Mouse (Mus musculus) hindbrain, embryonic 16.5 days (tissue): ENCODE measurements around the gene Man2c1. TPM values are rescaled to one million over a fixed set of nuclear protein-coding genes. Genes with fewer than 3 reads are reported as not detected.

Experiments used
- ATAC-seq: fragments of 200-750 bp; cut with Nextera tagmentation; 2 replicates; pipeline ENCODE4 v1.8.0; 2017; ENCODE audit warnings: moderate TSS enrichment, moderate library complexity
- H3K27ac ChIP-seq: fragments of 300-500 bp; sonication (generic); 2 replicates; pipeline ENCODE4 v1.5.1; 2014; ENCODE audit warnings: low read depth, mild to moderate bottlenecking, control low read depth, low read length, moderate library complexity
- H3K27me3 ChIP-seq: fragments of 300-500 bp; sonication (generic); replicated peaks from 2 replicates; pipeline ENCODE4 v1.6.1; 2014; ENCODE audit warnings: low read length; ENCODE audit not compliant: control insufficient read depth, insufficient read depth
- H3K36me3 ChIP-seq: fragments of 300-500 bp; sonication (generic); 2 replicates; pipeline ENCODE4 v1.6.1; 2014; ENCODE audit warnings: mild to moderate bottlenecking, low read length, moderate library complexity, mixed read lengths; ENCODE audit not compliant: control insufficient read depth, insufficient read depth
- H3K4me1 ChIP-seq: fragments of 300-500 bp; sonication (generic); 2 replicates; pipeline ENCODE4 v1.6.1; 2014; ENCODE audit warnings: low read depth, low read length; ENCODE audit not compliant: control insufficient read depth, insufficient read depth
- H3K4me2 ChIP-seq: fragments of 300-500 bp; sonication (generic); 2 replicates; pipeline ENCODE4 v1.6.1; 2014; ENCODE audit warnings: mild to moderate bottlenecking, low read length, control low read depth, moderate library complexity
- H3K4me3 ChIP-seq: fragments of 300-500 bp; sonication (generic); 2 replicates; pipeline ENCODE4 v1.5.1; 2014; ENCODE audit warnings: mild to moderate bottlenecking, low read length, control low read depth, moderate library complexity
- H3K9ac ChIP-seq: fragments of 300-500 bp; sonication (generic); 2 replicates; pipeline ENCODE4 v1.6.1; 2014; ENCODE audit warnings: low read depth, mild to moderate bottlenecking, control low read depth, low read length, moderate library complexity
- H3K9me3 ChIP-seq: fragments of 300-500 bp; sonication (generic); 2 replicates; pipeline ENCODE4 v1.6.1; 2014; ENCODE audit warnings: mild to moderate bottlenecking, low read length, moderate library complexity; ENCODE audit not compliant: control insufficient read depth
- WGBS: fragments of 180-500 bp; shearing (Covaris S2); extraction: QIAGEN DNeasy Blood & Tissue Kit; methylation state at CpG from one replicate; pipeline ENCODE4 v1.1.7; 2014; 5-methylcytosine and 5-hydroxymethylcytosine counted together
- polyA plus RNA-seq: library from polyadenylated mRNA; unstranded; fragments of >200 nt; fragmentation: Nextera tagmentation; extraction: Ambion mirVana; gene quantifications from 2 replicates; pipeline ENCODE4 v1.2.1, GENCODE M21; 2015

The Man2c1 gene
- 77.2 and 88.7 TPM in 2 replicates for polyA plus RNA-seq

DNA sequence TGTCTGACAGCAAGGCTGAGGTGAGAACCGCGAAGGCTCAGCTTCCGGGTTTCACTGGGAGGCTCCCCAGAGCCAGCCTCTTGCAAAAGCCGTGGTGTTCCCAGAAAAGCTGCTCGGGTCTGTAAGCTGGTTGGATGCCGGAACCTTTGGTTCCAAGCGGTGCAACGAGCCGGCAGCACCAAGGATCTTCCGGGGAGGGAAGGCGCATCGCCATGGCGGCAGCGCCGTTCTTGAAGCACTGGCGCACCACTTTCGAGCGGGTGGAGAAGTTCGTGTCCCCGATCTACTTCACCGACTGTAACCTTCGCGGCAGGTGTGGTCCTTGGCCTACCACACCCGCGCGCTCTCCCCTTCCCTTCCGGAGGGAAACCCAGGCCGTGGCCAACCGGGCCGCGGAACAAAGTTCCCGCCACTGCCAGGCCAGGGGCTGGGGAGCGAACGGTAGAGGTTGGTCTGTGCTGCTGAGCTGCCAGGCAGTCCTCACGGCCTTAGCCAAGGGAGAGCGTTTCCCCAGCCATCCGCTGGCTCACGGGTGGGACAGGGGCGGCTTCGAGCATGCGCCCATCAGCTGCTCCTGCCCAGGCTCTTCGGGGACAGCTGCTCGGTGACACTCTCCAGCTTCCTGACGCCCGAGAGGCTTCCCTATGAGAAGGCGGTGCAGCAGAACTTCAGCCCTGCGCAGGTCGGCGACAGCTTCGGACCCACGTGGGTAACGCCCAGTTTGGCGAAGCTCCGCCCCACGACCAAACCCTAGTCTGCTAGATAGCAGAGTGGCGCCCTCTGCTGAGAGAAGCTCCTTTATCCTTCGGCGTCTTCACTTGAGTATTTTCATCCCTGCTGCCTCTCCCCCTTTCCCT, at the start of gene Man2c1:
Gene Man2c1 (plus strand): TSS at position 114 of the 857 bp plus-strand sequence.
- H3K4me3 ChIP-seq: peak within 1 kb of the TSS; percentile 51
- H3K27me3 ChIP-seq: no peaks in the 10 kb centered on the region
- under 1% methylated on average over 54 of the region's 58 CpGs for WGBS
- H3K4me2 ChIP-seq: peak within 1 kb of the TSS; percentile 54
- peaks cover 12% of the 10 kb centered on the region for H3K4me1 ChIP-seq
- no peaks in the 10 kb centered on the region for H3K9me3 ChIP-seq
- peak; percentile 92 for ATAC-seq
- H3K27ac ChIP-seq: peak within 1 kb of the TSS; percentile 80
- H3K36me3 ChIP-seq: peaks cover 11% of the 10 kb centered on the region
- peak within 1 kb of the TSS; percentile 60 for H3K9ac ChIP-seq

DNA sequence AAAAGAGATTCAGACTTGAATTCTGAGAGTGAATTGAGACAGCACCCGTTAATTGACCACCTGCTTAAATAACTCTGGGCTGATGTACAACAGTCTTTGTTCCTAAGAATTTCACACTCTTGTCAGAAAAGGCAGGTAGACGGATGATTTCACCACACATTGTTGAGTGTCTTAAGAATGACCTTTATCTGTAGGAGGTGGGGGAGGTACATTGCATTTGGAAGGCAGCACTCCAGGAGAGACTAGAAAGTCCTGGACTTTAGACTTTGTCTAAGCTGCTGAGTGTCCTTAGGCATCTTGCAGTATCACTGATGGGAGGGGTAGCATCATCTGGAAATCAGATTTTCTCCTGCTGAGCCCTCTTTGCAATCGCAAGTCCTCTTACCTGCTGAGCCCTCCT, 48.3 kb upstream of the Man2c1 start:
- 83% methylated on average over 3 of the region's 3 CpGs for WGBS
- Histone ChIP-seq H3K4me3 (no peak overlapping the region), H3K9me3 (no peaks in the 10 kb centered on the region), H3K27me3 (no peaks in the 10 kb centered on the region), H3K4me2 (no peak overlapping the region), H3K4me1 (peaks cover 7% of the 10 kb centered on the region), H3K9ac (no peak overlapping the region), H3K36me3 (peaks cover 7% of the 10 kb centered on the region), H3K27ac (no peak overlapping the region)
- no peak for ATAC-seq

DNA sequence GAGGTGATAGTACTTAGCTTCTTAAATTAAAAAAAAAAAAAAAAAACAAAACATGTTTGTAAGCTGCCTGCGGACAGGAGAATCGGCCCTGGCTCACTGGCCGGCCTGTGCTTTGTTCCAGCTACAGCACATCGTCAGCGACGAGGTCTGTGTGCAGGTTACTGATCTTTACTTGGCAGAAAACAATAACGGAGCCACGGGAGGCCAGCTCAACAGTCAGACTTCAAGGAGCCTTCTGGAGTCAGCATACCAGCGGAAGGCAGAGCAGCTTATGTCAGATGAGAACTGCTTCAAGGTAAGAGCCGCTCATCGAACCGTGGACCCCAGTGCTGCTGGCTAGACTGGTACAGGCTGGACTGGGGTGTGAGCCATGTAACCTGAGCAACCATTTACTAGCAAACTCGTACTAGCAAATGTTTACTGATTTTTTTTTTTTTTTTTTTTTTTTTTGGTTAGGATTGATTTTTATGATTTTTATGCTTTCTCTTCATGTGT, 13.2 kb upstream of the Man2c1 start:
- Histone ChIP-seq H3K4me1 (no peaks in the 10 kb centered on the region), H3K36me3 (peaks cover 41% of the 10 kb centered on the region)
- no peak for ATAC-seq

DNA sequence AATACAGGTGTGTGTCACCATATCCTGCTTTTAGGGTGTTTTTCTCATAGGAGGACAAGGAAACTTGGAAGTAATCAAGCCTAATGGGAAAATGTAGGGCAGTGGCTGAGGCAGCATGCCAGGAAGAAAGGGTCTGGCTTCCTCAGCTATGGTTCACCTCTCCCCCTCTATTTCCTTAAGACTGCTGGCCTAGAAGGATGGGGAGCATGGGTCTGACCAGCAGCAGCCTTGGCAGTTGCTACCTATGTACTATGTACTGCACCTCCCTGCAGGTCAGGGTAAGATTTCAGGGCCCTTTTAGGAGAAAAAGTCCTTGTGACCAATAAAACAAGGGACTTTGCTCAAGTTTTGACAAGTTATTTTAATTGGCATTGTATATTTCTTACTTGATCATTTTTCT, 849 bp upstream of the Man2c1 start:
- H3K4me3 ChIP-seq: no peak overlapping the region
- H3K4me1 ChIP-seq: peaks cover 12% of the 10 kb centered on the region
- no peak for ATAC-seq
- H3K36me3 ChIP-seq: peaks cover 18% of the 10 kb centered on the region
- H3K9ac ChIP-seq: no peak overlapping the region
- no peaks in the 10 kb centered on the region for H3K9me3 ChIP-seq
- no peaks in the 10 kb centered on the region for H3K27me3 ChIP-seq
- no peak overlapping the region for H3K27ac ChIP-seq
- H3K4me2 ChIP-seq: peak overlapping the region; percentile 54

More for the DNA sequence above, 13.2 kb upstream of the Man2c1 start:
- 92% methylated on average over 13 of the region's 13 CpGs for WGBS
- H3K9ac ChIP-seq: no peak overlapping the region
- no peak overlapping the region for H3K4me3 ChIP-seq
- no peak overlapping the region for H3K4me2 ChIP-seq
- H3K27me3 ChIP-seq: no peaks in the 10 kb centered on the region
- no peak overlapping the region for H3K27ac ChIP-seq
- no peaks in the 10 kb centered on the region for H3K9me3 ChIP-seq

DNA sequence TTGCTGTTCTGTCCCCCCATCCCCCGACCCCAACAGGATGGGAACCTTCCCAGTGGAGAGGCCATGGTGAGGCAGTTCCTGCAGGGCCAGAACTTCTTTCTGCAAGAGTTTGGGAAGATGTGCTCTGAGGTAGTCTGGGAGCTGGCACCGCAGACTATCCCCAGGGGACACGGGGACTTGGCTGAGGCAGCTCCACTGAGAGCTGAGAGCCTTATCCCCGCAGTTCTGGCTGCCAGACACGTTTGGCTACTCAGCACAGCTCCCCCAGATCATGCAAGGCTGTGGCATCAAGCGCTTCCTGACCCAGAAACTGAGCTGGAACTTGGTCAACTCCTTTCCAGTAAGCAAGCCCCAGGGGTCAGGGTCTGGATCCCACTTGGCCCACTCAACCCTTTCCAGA, 6.8 kb downstream of the Man2c1 start:
- Histone ChIP-seq H3K36me3 (peaks cover 25% of the 10 kb centered on the region), H3K27ac (no peak overlapping the region), H3K9ac (no peak overlapping the region), H3K4me3 (no peak overlapping the region), H3K9me3 (no peaks in the 10 kb centered on the region), H3K27me3 (no peaks in the 10 kb centered on the region), H3K4me1 (no peaks in the 10 kb centered on the region), H3K4me2 (no peak overlapping the region)
- ATAC-seq: no peak
- WGBS: 84% methylated on average over 6 of the region's 6 CpGs

DNA sequence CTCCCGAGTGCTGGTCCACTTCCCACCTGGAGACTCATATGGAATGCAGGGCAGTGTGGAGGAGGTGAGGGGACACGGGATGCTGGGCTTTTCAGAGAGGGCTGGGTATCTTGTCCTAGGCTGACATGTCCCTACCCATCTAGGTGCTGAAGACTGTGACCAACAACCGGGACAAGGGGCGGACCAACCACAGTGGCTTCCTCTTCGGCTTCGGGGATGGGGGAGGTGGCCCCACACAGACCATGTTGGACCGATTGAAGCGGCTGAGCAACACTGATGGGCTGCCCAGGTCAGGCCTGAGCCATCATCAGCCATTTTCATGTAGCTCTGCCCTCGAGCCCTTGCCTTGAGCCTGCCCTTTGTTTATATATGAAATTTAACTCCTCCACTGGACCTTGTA, 7.3 kb downstream of the Man2c1 start:
- Histone ChIP-seq H3K36me3 (peaks cover 25% of the 10 kb centered on the region), H3K4me1 (no peaks in the 10 kb centered on the region), H3K27me3 (no peaks in the 10 kb centered on the region), H3K4me3 (no peak overlapping the region), H3K27ac (no peak overlapping the region), H3K9ac (no peak overlapping the region), H3K4me2 (no peak overlapping the region), H3K9me3 (no peaks in the 10 kb centered on the region)
- 95% methylated on average over 9 of the region's 9 CpGs for WGBS
- ATAC-seq: no peak

DNA sequence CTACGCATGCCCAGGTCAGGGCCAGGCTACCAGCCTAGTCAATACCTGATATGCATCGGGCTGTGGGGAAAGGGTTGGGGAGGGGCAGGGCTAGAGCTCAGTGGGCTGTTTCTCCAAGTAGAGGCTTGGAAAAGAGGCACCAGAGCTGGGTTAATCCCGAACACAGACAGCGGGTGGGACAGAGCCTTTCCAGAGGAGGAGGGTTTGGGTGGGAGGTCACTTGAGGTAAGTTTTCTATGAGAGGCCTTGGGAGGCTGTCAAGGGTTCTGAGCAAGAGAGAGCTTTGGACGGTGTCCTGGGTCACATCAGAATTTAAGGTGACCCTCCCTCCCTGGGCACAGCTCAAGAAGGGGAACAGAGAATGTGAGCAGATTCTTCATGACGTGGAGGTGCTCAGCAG, 8.0 kb downstream of the Man2c1 start:
- Histone ChIP-seq H3K9ac (no peak overlapping the region), H3K4me2 (no peak overlapping the region), H3K4me1 (no peaks in the 10 kb centered on the region), H3K27me3 (no peaks in the 10 kb centered on the region), H3K27ac (no peak overlapping the region), H3K36me3 (peaks cover 25% of the 10 kb centered on the region), H3K4me3 (no peak overlapping the region), H3K9me3 (no peaks in the 10 kb centered on the region)
- ATAC-seq: no peak
- 94% methylated on average over 6 of the region's 6 CpGs for WGBS

DNA sequence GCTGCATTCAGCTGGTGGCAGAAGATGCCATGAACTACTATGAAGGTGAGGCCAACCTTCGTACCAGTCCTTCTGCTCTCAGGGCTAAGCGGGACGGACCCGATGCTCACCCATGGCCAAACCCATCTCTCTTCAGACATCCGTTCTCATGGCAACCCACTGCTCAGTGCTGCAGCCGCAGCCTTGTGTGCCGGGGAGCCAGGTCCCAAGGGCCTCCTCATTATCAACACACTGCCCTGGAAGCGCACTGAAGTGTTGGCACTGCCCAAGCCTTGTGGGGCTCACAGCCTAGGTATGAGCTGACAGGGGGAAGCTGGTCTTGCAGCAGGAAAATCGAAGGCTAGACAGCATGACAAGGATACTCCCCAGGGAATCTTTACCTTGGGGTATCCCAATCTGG, 8.6 kb downstream of the Man2c1 start:
- WGBS: 87% methylated on average over 9 of the region's 9 CpGs
- Histone ChIP-seq H3K9ac (no peak overlapping the region), H3K4me1 (no peaks in the 10 kb centered on the region), H3K4me2 (no peak overlapping the region), H3K27ac (no peak overlapping the region), H3K9me3 (no peaks in the 10 kb centered on the region), H3K4me3 (no peak overlapping the region), H3K36me3 (peaks cover 27% of the 10 kb centered on the region), H3K27me3 (no peaks in the 10 kb centered on the region)
- no peak for ATAC-seq

DNA sequence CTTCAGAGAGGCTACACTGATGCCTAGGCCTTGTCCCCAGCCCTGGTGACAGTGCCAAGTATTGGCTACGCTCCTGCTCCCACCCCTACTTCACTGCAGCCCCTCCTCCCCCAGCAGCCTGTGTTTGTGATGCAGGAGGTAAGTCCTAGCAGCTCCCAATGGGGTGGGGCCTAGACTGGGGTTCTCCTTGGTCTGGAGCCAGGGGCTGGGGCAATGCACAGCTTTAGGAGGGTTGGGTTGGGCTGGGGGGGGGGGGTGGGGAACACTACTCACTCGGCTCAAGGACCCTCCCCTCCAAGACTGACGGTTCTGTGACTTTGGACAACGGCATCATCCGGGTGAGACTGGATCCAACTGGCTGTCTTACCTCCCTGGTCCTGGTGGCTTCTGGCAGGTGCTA, 9.1 kb downstream of the Man2c1 start:
- no peak for ATAC-seq
- Histone ChIP-seq H3K4me2 (no peak overlapping the region), H3K9me3 (no peaks in the 10 kb centered on the region), H3K27ac (no peak overlapping the region), H3K4me3 (no peak overlapping the region), H3K4me1 (no peaks in the 10 kb centered on the region), H3K9ac (no peak overlapping the region), H3K36me3 (peaks cover 28% of the 10 kb centered on the region), H3K27me3 (no peaks in the 10 kb centered on the region)
- WGBS: 90% methylated on average over 5 of the region's 5 CpGs
